Mouse (Mus musculus) lung, postnatal 25 days (tissue): ENCODE results near the gene Siae.

Experiments
- DNase-seq: peaks from one replicate; pipeline ENCODE4 v3.0.0; 2022; ENCODE audit warnings: low spot score

Siae gene

DNA sequence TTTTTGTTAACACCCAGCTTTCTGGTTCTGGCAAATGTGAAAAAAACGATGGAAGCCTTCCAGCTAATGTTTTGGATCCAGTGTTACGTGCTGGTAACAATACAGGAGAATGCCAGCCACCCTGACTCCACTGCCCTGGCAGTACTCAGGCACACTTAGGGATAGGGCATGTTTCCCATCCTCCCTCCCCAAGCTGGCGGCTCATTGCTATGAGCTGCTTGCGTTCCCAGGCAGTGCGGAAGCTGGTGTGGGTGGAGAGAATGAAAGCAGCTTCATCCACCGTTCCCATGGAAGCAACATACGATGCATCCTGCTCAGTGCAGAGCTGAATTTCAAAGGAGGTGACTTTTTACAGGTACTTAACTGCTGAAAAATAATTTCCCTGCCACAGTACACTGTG, 70.1 kb downstream of the Siae start:
- DNase-seq: no peak

DNA sequence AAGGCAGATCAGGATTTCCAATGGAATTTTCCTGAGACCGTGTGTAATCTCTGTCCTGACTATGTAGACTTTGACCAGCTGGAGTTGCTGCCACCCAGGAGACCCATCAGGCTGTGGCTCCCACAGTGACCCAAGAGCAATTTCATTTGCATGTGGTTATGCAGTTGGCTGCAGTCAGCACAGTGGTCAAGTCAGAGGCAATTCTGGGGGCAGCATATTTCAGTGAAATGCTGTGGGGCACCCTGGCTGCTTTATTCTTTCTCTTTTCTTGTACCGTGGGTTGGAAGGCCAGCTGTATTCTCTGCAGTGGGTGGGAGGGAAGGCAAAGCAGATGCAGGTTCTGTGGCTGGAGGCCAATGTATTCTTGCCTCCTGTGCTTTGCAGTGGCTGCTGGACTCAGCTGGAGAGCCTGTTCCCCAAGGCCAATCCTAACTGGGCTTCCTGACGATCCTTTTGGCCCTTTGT, 70.6 kb downstream of the Siae start:
- no peak for DNase-seq

DNA sequence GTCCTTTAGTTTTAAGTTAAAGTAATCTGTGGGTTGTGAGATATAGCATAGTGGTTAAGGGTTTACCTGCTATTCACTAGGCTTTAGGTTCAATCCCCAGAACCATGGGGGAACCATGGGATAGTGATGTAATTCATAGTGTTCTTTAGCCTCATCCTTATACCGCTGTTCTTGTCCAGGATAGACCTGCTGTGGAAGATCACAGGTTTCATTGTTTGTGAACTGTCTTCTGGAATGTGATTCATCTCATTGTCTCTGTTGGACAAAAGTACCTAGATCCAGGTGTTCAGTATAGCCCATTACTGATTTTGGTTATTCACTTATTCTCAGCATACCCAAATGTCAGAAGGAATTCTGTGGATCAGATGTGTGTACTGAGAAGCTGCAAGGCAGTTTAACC, 71.8 kb downstream of the Siae start:
- no peak for DNase-seq

DNA sequence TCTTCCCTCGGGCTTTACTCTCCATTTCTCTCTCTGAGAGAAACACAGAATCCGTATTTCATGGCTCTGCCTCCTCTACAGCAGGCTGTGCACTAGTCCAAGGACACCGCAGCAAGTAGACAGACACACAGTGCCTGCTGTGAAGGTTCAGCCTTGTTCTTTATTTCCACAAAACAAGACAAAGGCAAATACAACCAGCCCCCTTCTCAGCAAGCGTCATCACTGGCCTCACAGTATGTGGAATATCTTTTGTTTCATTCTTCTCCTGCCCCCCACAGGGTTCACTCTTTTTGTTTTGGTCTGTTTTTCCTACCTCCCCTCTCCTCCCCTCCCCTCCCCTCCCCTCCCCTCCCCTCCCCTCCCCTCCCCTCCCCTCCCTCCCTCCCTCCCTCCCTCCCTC, 73.1 kb downstream of the Siae start:
- no peak for DNase-seq

DNA sequence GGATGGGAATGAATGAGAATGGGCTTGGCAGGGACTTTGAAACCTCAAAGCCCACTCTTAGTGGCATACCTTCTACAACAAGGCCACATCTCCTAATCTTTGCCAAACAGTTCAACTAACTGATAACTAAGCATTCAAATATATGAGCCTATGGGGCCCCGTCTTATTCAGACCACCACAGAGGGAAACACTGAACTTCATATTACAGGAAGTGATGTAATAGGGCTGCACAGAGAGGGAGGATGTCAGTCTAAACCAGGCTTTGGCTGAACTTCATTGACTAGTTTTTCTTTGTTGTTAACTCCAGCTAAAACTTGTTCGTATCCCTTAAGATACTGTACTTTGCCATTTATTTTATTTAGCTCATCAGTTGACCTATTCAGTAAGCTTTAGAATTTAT, 74.4 kb downstream of the Siae start:
- DNase-seq: no peak

DNA sequence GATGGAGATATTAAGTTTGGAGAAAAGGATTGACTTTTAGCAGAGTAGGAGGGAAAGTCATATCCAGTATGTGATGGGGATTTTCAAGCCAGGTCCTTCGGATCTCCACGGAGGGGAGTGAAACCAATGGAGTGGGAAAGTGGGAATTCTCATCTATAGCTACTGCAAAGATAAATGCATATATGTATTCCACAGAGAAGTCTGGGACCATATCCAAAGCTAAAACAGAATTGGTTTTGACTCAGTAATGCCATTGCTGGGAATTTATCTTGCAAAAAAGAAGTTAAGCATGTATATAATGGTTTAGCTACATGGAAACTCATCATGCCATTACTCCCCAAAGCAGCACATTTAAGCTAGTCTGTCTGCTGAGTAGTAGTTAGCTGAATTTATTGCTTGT, 76.8 kb downstream of the Siae start:
- no peak for DNase-seq

DNA sequence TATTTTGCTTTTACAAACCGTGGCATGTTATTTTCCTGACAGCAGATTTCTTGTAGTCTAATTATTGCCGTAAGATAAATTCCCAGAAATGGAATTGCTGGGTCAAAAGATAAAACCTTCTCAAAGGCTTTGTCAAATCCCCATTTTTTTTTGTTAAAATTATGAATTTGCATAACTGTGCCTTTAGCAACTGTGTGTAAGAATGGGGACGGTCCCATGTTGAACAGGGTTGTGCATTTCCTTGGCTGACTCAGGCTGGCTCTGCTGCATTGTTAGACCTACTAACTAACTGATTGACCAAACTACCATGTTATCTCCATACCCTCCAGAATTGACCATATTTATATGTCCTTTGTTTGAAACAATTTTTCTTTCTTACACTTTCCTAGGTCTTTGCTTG, 78.8 kb downstream of the Siae start:
- no peak for DNase-seq

DNA sequence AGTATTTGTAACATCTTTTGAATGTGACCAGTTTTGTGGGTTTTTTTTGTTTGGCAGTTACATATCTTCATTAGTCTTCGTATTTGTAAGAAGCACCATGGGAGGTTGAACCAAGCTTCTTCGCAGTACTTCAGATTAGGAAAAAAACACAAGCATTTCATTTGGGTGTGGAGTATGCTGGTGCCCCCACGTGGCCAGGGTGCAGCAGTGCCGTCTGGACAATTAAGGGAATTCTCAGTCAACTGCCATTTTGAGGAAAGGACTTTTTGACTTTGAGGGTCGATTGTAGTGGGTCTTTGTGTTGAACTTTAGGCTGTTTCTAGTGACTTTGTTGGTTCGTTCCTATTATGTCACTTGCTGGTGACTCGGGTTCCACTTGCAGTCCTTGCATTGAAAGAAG, 80.8 kb downstream of the Siae start:
- DNase-seq: no peak

DNA sequence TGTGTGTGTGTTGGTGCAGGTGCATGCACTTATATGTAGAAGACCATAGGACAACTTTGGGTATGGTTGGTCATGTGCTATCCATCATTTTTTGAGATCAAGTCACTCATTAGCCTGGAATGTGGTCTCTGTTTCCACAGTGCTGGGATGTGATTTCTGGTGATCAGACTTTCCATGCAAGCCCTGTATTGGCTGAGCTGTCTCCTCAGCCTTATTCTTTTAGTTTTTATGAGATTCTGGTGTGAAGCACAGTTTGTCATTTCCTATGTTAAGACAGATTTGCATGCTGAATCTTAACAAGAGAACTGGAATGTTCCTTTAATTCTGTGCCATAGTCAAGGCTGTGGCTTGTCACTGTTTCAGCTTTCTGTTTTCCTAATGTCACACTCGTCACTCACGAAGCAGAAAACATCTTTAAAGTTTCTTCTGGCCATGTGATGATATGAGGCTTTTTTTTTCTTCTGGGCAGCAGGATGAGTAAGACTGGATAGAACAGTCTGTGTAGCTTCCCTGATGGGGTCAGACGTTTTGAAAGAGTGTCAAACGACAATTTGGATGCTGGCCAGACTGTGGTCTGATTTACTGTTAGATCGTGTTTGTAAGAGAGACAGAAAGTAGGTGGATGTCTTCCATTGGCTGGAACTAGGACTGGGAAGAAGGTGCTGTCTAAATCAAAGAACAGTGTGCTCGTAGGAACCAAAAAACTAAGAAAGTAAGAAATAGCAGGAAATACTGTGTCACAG, 81.5 kb downstream of the Siae start:
- no peak for DNase-seq

DNA sequence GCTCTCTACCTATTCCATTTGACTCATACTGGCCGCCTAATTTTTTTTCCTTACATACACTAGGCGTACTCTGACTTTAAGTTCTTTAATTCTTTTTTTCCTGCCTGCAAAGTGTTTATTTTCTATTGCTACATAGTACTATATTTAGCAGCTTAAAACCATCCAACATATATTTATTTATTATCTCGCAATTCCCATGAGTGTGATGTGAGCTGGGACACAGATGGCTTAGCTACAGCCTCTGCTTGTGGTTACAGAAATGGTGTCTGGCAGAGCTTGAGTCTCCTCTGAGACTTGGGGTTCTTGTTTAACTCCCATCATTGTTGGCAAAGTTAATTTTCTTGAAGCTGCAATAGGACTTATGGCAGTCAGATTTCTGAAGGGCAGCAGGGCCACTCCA, 83.2 kb downstream of the Siae start:
- DNase-seq: no peak

DNA sequence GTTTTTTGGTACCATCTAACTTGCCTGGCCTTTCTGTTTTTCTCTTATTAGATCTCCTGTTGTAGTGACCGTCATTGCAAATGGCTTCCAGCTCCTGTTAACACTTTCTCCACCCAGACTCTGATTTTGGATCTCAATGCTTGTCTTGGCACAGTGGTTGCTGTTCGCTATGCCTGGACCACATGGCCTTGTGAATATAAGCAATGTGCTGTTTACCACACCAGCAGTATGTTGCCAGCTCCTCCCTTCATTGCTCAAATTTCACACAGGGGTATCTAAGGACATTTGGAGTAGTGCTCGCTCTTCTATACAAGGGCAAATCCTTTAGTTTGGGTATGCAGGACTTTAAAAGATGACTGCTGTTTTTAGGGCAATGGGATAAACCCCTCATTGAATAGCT, 90.7 kb downstream of the Siae start:
- no peak for DNase-seq

DNA sequence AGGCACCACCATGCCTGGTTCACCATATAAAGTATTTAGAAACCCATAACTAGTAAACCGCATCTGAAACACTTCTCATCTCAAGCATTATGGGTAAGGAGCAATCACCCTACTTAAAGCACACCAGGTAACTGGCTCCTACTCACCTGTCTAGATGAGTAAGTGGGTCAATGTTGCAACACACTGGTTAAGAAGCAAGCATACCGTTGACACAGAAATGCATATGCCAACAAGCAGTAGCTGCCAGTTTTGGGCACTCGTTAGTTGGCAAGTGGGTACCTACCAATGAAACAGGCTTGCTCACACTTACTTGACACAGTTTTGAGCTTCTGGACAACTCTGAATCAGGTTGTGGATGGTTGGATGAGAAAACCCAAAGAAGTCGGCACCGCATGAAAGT, 95.1 kb downstream of the Siae start:
- DNase-seq: peak; percentile 34

DNA sequence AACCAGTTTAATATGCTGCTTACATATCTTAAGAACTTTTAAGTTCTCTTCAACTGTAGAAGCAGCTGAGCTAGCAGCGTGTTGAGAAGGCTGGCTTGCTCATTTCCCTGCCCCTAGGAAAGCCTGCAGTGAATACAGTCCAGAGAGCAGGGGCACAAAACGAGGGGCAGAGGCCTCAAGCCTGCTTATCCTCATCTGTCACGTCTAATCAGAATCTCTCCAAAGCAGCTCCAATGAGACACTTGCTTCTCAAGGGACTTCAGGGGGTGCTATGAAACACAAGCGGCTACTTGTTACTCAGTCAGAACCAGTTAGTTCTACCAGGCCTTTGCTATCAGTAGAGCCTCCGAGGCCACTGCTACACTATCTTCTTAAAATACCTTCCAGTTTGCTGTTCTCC, 98.3 kb downstream of the Siae start:
- no peak for DNase-seq

DNA sequence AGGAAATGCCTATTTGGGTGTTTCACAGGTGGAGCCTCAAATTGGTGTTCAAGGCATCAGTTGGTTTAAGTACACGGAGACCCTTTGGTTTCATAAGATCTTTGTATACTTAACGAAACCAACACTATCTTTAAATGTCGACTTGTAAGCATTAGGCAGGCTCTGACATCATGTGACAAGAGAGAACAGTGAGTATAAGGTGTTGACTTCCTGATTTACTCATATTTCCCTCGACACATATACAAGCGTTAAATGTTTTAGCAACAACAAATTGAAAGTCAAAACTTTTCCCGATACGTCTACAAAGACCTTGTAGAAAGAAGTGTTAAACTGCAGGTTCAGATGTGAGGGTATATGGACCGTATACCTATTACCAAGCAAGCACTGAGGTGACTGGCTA, 100.5 kb downstream of the Siae start:
- DNase-seq: no peak

DNA sequence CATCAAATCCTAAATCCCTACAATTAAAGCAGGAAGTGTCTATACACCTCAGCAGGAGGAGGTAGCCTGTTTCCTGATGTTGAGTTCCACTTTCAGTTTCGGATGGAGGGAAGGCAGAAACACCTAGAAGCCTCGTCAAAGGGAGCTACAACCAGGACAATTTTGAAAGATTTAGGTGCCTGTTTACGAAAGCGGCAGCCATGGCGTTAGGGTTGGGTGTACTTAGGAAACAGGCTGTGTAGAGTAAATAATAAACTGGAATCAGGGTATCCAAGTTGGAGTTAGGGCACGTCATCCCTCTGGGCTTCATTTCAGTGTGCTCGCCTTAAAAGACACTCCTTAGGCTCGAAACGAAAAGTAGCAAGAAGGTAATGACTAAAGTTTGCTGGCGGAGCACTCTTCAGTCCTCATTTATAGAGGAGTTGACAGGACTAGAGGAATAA, 101.0 kb downstream of the Siae start:
- DNase-seq: peak; percentile 43

DNA sequence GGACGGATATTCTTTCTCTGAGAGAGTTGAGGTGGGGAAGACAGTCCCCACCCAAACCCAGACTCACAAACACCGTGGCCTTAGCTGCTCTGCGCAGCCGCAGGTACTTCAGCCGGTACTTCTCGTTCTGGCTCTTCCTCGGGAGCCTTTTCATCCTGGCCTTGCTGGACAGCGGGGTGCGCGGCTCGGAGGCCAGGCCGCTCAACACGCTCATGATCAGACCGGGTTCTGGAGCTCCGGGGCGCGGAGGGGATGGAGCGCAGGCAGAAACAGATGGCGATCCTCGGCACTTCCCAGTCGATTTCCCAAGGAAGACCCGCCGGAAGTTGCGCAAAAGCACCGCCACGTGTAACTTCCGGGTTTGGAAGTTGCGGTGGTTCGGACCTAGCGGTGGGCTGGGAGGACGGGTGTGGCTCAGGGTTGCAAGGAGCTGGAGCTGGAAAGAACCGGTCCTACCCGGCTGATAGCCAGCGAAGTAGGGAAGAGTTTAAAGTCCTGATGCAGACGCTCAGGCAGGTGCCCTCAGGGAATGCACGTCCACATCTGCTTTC, 101.5 kb downstream of the Siae start, which contains the start of gene Tbrg1:
Gene Tbrg1 (minus strand): TSS at position 382 of the 551 bp plus-strand sequence.
- peak; percentile 84 for DNase-seq

DNA sequence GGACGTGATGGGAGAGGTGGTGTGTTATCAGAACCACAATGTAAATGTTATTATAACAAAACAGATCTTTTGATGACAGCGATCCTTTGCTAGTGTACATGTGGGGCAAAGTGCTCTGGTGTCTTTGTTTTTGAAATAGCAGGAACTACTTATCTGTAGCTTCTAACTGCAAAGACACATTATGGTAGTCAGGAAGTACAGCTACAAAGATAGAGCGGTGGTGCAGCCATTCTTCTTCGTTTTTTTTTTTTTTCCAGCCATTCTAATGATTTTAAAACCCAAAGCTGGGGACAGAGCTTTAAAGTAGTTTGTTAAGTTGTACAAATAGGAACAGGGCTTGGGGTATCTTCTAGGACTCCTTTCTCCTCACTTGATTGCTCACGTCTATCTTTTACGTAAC, 103.9 kb downstream of the Siae start:
- no peak for DNase-seq

DNA sequence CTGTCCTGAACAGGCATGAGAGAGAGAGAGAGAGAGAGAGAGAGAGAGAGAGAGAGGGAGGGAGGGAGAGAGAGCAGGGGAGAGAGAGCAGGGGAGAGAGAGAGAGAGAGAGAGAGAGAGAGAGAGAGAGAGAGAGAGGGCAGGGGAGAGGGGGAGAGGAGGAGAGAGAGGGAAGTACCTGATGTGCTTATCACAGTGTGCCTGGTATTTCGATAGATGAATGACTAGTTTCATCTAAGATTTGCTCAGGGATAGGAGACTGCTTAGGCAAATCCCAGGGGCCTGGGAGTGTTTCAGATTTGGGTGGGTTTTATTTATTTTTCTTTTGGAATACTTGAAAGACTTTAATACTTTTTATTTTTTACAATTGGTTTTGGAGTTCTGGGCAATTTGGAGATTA, 107.7 kb downstream of the Siae start:
- no peak for DNase-seq

DNA sequence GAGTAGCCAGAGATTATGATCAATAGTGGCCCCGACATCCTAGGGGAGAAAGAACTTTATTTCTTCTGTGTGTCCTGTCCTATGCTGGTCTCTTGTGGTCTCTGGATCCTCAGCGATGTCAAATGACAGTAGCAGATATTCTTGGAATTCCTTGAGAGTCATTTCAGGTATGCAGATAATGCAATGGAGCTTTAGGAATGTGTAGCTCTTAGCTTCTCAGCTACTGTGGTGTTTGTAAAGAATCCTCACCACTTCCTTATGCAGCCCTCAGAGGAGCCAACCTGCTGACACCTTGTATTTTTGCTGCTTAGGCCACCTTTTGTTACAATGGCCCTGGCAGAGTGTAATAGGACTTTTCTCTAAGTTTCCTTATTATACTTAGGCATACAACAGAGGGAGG, 109.1 kb downstream of the Siae start:
- DNase-seq: no peak

DNA sequence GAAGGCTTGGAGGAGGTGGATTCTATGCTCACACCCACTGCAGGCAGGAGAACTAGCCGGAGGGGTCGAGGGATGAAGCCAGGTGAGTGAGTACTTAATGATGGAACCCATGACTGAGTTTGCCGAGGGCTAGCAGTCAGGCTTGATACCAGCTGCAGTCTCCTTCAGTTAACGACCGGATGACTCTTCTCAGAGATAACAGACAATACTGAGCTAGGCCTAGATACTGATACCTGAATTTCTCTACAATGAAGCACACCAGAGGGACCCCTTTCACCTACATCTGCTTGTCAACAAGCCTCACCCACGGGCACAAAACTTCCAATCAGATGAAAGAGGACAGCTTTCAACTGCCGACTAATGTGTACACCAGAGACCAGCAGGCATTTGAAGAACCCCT, 110.5 kb downstream of the Siae start:
- DNase-seq: no peak

DNA sequence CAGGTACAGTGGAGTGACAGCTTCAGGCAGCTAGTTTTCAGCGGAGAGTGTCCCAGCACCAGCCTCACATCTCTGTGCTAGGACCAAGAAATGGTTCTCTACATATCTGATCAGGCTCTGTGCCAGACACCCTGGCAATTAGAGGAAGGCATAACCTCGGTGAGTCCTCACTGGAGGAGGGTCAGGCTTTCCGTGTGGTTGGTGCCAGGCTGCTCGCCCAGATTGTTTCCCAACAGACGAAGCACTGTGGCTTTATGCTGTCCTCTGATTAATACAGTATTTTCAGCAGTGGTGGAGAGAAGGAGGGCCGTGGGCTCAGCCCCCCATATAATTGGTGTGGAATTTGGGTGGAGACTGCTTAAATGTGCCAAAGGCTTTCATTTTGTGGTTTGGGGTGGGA, 113.6 kb downstream of the Siae start, which contains the start of gene Panx3:
Gene Panx3 (minus strand): TSS at position 121 of the 400 bp plus-strand sequence.
- no peak for DNase-seq

DNA sequence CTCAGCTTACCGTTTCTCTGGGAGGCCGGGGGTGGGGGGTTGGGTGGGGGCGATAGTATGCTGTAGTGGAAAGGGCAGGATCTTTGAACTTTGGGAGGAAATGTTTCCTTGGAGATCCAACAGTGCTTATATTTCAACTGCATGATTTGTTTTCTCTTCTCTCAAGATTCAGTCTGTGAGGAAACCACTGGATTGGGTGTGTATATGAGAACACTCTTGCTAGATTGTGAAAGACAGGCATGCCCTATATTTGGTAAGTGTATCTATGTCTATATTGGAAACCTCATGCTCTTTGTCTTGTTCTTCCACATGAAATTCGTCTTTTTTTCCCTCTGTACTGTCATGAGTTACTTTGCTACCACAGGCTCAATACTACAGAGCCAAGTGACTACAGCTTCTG, 114.2 kb downstream of the Siae start:
- DNase-seq: no peak

DNA sequence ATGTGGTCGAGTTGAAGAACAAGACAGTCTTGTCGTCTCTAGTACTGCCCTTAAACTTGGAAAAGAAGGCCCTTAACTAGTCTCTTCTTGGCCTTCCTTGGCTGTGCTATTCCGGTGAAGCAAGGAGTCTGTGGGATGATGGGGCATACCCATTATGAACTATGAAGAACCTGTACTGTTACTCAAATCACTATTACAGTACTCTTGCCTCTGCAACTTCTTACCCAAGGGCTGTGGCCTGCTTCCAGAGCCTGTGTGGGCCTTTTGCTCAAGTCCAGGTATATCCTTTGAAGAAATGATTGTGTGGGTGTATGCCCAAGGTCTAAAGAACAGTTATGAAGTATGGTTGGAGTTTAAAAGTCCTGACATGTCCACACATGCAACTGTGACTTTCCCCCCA, 114.8 kb downstream of the Siae start:
- no peak for DNase-seq

DNA sequence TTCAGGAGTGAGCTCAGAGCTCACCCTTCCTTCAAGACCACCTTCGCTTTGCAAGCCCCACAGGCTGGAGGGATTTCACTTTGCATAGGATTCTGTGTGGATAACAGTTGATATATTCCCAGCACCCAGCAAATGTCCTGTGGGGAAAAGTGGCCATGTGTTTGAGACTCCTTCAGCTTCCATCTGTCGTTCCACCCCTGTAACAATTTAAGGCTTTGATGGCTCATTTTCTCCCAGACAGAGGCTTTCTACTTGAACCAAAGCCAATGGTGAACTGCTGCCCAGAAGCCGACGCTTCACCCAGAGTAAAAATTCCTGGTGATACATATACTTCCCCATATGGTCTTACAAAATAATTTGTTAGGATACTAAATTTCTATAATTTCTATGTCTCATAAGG, 119.8 kb downstream of the Siae start:
- no peak for DNase-seq
